Mouse (Mus musculus) neural tube, embryonic 12.5 days (tissue): Measurements from ENCODE around the gene Sgf29. TPM values are rescaled to one million over a fixed set of nuclear protein-coding genes. Genes with fewer than 3 reads are reported as not detected.
A peak's percentile ranks its signal among the peaks of the same experiment; 100 is the strongest.

Experiments
- ATAC-seq: fragments of 200-750 bp; cut with Nextera tagmentation; 2 replicates; pipeline ENCODE4 v1.8.0; 2017; ENCODE audit warnings: low read depth, mild to moderate bottlenecking, moderate TSS enrichment, moderate library complexity; ENCODE audit not compliant: low FRiP score
- H3K27ac ChIP-seq: fragments of 300-500 bp; sonication (generic); 2 replicates; pipeline ENCODE4 v1.5.1; 2016
- H3K27me3 ChIP-seq: fragments of 300-500 bp; sonication (generic); replicated peaks from 2 replicates; pipeline ENCODE4 v1.6.1; 2016; ENCODE audit warnings: mild to moderate bottlenecking
- H3K36me3 ChIP-seq: fragments of 300-500 bp; sonication (generic); 2 replicates; pipeline ENCODE4 v1.6.1; 2016; ENCODE audit warnings: mild to moderate bottlenecking
- H3K4me1 ChIP-seq: fragments of 300-500 bp; sonication (generic); 2 replicates; pipeline ENCODE4 v1.6.1; 2016
- H3K4me2 ChIP-seq: fragments of 300-500 bp; sonication (generic); replicated peaks from 2 replicates; pipeline ENCODE4 v1.6.1; 2016; ENCODE audit warnings: mild to moderate bottlenecking
- H3K4me3 ChIP-seq: fragments of 300-500 bp; sonication (generic); 2 replicates; pipeline ENCODE4 v1.5.1; 2016
- H3K9ac ChIP-seq: fragments of 300-500 bp; sonication (generic); 2 replicates; pipeline ENCODE4 v1.6.1; 2016; ENCODE audit warnings: mild to moderate bottlenecking
- H3K9me3 ChIP-seq: fragments of 300-500 bp; sonication (generic); 2 replicates; pipeline ENCODE4 v1.6.1; 2016; ENCODE audit warnings: mild to moderate bottlenecking
- whole genome bisulfite sequencing: fragments of 180-500 bp; shearing (Covaris S2); methylation state at CpG from one replicate; pipeline ENCODE4 v1.1.7; 2016; 5-methylcytosine and 5-hydroxymethylcytosine counted together
- polyA plus RNA-seq: library from polyadenylated mRNA; unstranded; fragments of >200 nt; fragmentation: Nextera tagmentation; extraction: Ambion mirVana; gene quantifications from 2 replicates; pipeline ENCODE4 v1.2.1, GENCODE M21; 2016

Sgf29 gene
- 40.0 and 53.2 TPM in 2 replicates for polyA plus RNA-seq

DNA sequence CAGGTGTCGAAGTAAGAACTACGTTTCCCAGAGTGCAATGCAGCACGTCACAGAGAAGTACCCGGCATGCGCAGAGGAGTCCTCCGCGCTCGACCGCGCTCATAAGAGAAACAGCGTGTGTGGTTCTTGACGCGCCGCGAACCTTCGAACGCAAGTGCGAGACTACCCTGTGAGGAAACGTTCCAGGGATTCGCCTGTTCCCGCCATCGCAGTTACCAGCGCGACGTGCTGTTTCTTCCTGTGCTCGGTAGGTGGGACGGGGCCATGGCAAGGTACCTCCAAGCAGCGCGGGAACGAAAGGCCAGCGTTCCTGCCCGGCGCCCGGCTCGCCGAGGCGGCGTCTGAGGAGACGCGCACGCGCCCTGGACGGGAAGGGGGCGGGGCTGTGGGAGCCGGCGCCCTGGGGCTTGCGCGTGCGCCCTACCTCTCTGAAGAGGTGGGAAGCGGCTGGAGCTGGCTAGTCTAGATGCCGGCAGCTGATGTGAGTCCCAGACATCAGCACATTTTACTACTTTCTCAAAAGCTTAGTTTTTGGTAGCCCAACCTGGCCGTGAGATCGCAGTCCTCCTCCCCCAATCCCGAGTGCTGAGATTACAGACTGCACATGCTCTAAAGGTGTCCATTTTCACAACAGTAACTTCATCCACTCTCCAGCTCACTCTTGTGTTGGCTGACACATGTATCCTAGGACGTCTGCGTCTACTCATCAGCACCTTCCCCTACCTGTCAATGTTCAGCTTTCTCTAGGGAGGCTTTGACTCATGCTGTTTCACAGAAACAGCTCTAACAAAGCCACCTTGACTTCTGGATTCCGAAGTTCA lies at the start of gene Sgf29:
Sgf29 (plus strand) TSS at position 79 of the 821 bp plus-strand sequence.
- 1% methylated on average over 57 of the region's 57 CpGs for WGBS
- ATAC-seq, result peak; percentile 96
- no peaks in the 10 kb centered on the region for H3K27me3 ChIP-seq

DNA sequence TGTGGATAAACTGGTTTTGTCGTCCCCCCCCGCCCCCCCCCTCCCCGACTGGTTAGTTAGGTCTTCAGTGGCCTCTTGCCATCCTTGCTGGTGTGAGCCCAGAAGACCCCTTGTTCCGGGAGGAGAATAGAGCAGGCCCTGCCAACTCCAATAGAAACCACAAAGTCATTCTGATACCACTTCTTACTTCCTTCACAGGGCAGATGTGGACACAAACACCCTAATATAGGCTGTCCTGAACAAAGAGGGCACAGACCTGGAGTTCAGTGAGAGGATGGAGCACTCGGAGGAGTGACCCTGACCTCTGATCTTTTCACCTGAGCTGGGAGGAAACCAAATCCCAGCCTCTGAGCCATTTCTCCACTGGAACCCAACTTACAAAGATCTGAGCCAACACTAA lies 47.2 kb upstream of the Sgf29 start:
- no peaks in the 10 kb centered on the region for H3K4me1 ChIP-seq
- 0 out of 2 replicates have a peak overlapping the region, but pooled peaks have one; percentile 26 for H3K9ac ChIP-seq
- 40% methylated on average over 4 of the region's 5 CpGs for WGBS
- H3K9me3 ChIP-seq, result no peaks in the 10 kb centered on the region
- H3K4me2 ChIP-seq, result no peak overlapping the region
- no peak overlapping the region for H3K4me3 ChIP-seq
- H3K27me3 ChIP-seq, result no peaks in the 10 kb centered on the region
- H3K36me3 ChIP-seq, result no peaks in the 10 kb centered on the region
- ATAC-seq, result no peak
- H3K27ac ChIP-seq, result no peak overlapping the region

More for the DNA sequence above, at the start of gene Sgf29:
- Histone ChIP-seq H3K4me2 (peak within 1 kb of the TSS; percentile 78), H3K9me3 (no peaks in the 10 kb centered on the region), H3K36me3 (no peaks in the 10 kb centered on the region), H3K4me1 (0 out of 2 replicates have a peak, but pooled peaks cover 2% of the 10 kb centered on the region), H3K4me3 (peak within 1 kb of the TSS; percentile 59), H3K27ac (peak within 1 kb of the TSS; percentile 77; the same call in 1 of the 2 replicates), H3K9ac (peak within 1 kb of the TSS; percentile 61)

- ATAC-seq, result no peak
- Histone ChIP-seq H3K4me2 (no peak overlapping the region), H3K27me3 (no peaks in the 10 kb centered on the region), H3K9ac (no peak overlapping the region), H3K27ac (no peak overlapping the region), H3K36me3 (no peaks in the 10 kb centered on the region), H3K4me1 (no peaks in the 10 kb centered on the region), H3K4me3 (no peak overlapping the region), H3K9me3 (no peaks in the 10 kb centered on the region)
- 85% methylated on average over 3 of the region's 3 CpGs for WGBS
Observed at GRCm38 (mm10) chr7:126602650-126603049, 46.5 kb upstream of the Sgf29 start.

GRCm38 (mm10) chr7:126606611-126607010 lies 42.5 kb upstream of the Sgf29 start:
- H3K4me1 ChIP-seq, result no peaks in the 10 kb centered on the region
- no peaks in the 10 kb centered on the region for H3K36me3 ChIP-seq
- H3K4me3 ChIP-seq, result no peak overlapping the region
- no peak for ATAC-seq
- 74% methylated on average over 5 of the region's 5 CpGs for whole genome bisulfite sequencing
- H3K9ac ChIP-seq, result no peak overlapping the region
- H3K9me3 ChIP-seq, result no peaks in the 10 kb centered on the region
- H3K4me2 ChIP-seq, result no peak overlapping the region
- H3K27me3 ChIP-seq, result no peaks in the 10 kb centered on the region
- H3K27ac ChIP-seq, result no peak overlapping the region

DNA sequence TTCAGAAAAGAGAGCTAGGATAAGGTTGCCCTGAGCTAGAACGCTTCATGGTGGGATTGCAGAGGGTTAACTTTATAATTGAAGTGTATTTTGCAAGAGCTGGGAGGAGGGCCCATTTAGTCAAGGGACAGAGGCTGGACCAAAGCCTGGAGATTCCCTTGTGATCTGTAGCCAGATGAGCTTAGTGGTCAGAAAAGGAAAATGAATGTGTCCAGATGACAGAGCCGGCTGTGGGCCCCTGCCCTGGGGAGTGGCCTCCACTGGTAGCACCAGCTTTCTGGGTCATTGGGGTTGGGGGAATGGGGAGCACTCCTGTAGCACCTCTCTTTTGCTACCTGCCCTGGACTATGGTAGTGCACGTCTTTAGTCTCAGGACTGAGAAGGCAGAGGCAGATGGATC lies 42.0 kb upstream of the Sgf29 start:
- H3K4me1 ChIP-seq, result no peaks in the 10 kb centered on the region
- H3K36me3 ChIP-seq, result no peaks in the 10 kb centered on the region
- 76% methylated on average over 3 of the region's 3 CpGs for WGBS
- no peak overlapping the region for H3K9ac ChIP-seq
- H3K27me3 ChIP-seq, result no peaks in the 10 kb centered on the region
- no peak overlapping the region for H3K4me2 ChIP-seq
- ATAC-seq, result no peak
- H3K9me3 ChIP-seq, result no peaks in the 10 kb centered on the region
- no peak overlapping the region for H3K4me3 ChIP-seq
- no peak overlapping the region for H3K27ac ChIP-seq

GRCm38 (mm10) chr7:126607796-126608195 lies 41.3 kb upstream of the Sgf29 start:
- H3K9ac ChIP-seq, result no peak overlapping the region
- H3K27ac ChIP-seq, result no peak overlapping the region
- H3K9me3 ChIP-seq, result no peaks in the 10 kb centered on the region
- no peaks in the 10 kb centered on the region for H3K36me3 ChIP-seq
- no peaks in the 10 kb centered on the region for H3K27me3 ChIP-seq
- no peak overlapping the region for H3K4me2 ChIP-seq
- no peak overlapping the region for H3K4me3 ChIP-seq
- ATAC-seq, result no peak
- WGBS, result 80% methylated on average over 5 of the region's 5 CpGs
- no peaks in the 10 kb centered on the region for H3K4me1 ChIP-seq

- WGBS, result 71% methylated on average over 3 of the region's 3 CpGs
Observed at GRCm38 (mm10) chr7:126612736-126613135, 36.4 kb upstream of the Sgf29 start.

GRCm38 (mm10) chr7:126616707-126617106 lies 32.4 kb upstream of the Sgf29 start:
- no peaks in the 10 kb centered on the region for H3K4me1 ChIP-seq
- H3K36me3 ChIP-seq, result no peaks in the 10 kb centered on the region
- no peak overlapping the region for H3K4me3 ChIP-seq
- H3K4me2 ChIP-seq, result no peak overlapping the region
- no peaks in the 10 kb centered on the region for H3K27me3 ChIP-seq
- H3K9ac ChIP-seq, result no peak overlapping the region
- no peak overlapping the region for H3K27ac ChIP-seq
- no peak for ATAC-seq
- WGBS, result 73% methylated on average over 3 of the region's 3 CpGs
- H3K9me3 ChIP-seq, result no peaks in the 10 kb centered on the region

More at GRCm38 (mm10) chr7:126612736-126613135, 36.4 kb upstream of the Sgf29 start:
- no peaks in the 10 kb centered on the region for H3K9me3 ChIP-seq
- ATAC-seq, result no peak
- no peak overlapping the region for H3K9ac ChIP-seq
- H3K4me3 ChIP-seq, result no peak overlapping the region
- no peaks in the 10 kb centered on the region for H3K27me3 ChIP-seq
- no peak overlapping the region for H3K27ac ChIP-seq
- H3K4me2 ChIP-seq, result no peak overlapping the region
- no peaks in the 10 kb centered on the region for H3K4me1 ChIP-seq
- H3K36me3 ChIP-seq, result no peaks in the 10 kb centered on the region

DNA sequence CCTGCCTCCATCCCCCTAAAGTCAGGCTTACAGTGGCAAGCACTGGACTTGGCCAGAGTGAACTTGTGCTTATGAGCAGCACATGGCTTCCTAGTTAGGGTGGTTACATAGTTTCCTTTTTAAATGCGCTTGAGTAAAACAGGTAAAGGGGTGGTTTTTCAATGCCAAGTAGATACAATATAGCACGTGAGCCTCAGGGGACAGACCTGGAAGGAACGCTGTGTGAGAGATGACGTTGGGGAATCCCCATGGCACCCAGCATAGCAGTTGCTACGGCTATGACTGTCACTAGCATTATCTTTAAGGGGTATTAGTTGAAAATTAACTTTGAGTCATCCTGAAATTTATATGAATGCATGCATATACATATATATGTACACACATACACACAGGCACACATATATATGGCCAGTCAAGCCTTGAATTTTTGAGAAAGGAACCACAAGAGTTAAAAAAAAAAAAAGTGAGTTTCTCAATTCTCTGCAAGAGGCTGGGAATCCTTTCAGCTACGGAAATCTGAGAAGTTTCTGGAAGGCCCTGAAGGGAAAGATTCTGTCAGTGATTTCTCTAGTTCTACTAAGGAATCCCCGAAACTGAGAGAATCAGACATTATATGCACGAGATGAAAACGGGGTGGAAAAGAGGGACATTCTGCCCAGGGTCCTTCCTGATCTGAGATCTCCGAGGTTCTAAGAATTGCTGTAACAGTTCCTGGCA lies 29.4 kb upstream of the Sgf29 start:
- Histone ChIP-seq H3K4me2 (no peak overlapping the region), H3K9me3 (no peaks in the 10 kb centered on the region), H3K9ac (no peak overlapping the region), H3K27ac (no peak overlapping the region), H3K36me3 (no peaks in the 10 kb centered on the region), H3K4me1 (0 out of 2 replicates have a peak, but pooled peaks cover 4% of the 10 kb centered on the region), H3K4me3 (no peak overlapping the region), H3K27me3 (no peaks in the 10 kb centered on the region)
- ATAC-seq, result no peak
- WGBS, result 79% methylated on average over 10 of the region's 10 CpGs

GRCm38 (mm10) chr7:126621452-126622359 lies 27.4 kb upstream of the Sgf29 start:
- Histone ChIP-seq H3K9me3 (no peaks in the 10 kb centered on the region), H3K4me1 (0 out of 2 replicates have a peak, but pooled peaks cover 4% of the 10 kb centered on the region), H3K36me3 (no peaks in the 10 kb centered on the region), H3K9ac (no peak overlapping the region), H3K4me2 (no peak overlapping the region), H3K27ac (no peak overlapping the region), H3K27me3 (no peaks in the 10 kb centered on the region), H3K4me3 (no peak overlapping the region)
- ATAC-seq, result no peak
- 85% methylated on average over 9 of the region's 9 CpGs for WGBS

DNA sequence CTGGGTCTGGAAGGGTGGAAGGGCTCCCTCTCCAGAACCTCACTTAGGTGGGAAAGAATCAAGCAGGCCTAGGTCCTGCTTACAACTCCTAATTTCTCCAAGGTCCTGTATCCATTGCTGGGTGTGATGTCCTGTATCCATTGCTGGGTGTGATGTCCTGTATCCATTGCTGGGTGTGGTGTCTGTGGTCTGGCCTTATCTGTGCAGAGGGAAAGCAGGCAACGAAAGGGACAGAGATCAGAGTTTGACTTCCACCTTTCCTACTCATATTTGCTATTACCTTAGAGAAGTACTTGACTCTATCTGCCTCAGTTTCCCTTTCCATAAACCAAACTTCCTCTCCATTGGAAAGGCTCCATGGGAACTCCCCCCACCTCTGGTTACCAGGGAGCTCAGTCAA lies 25.7 kb upstream of the Sgf29 start:
- no peak for ATAC-seq
- H3K4me3 ChIP-seq, result no peak overlapping the region
- H3K27ac ChIP-seq, result no peak overlapping the region
- 0 out of 2 replicates have a peak, but pooled peaks cover 4% of the 10 kb centered on the region for H3K4me1 ChIP-seq
- no peaks in the 10 kb centered on the region for H3K27me3 ChIP-seq
- no peak overlapping the region for H3K4me2 ChIP-seq
- no peaks in the 10 kb centered on the region for H3K36me3 ChIP-seq
- WGBS, result 89% methylated on average over 1 of the region's 1 CpGs
- H3K9me3 ChIP-seq, result no peaks in the 10 kb centered on the region
- no peak overlapping the region for H3K9ac ChIP-seq
